Mouse (Mus musculus) liver, postnatal 0 days (tissue): ENCODE results near the gene Rad23a.

Source experiments
- CTCF ChIP-seq: sonication (generic); IDR thresholded peaks from 2 replicates; pipeline ENCODE4 v1.5.1; 2016; ENCODE audit warnings: antibody characterized with exemption, low read depth
- EP300 ChIP-seq: IDR thresholded peaks from 2 replicates; pipeline ENCODE4 v1.6.1; 2016; ENCODE audit warnings: antibody characterized with exemption, low read depth, mild to moderate bottlenecking

- no peak for TF ChIP-seq EP300
- no peak for TF ChIP-seq CTCF
Measured at GRCm38 (mm10) chr8:84790537-84790936, 49.9 kb downstream of the Rad23a start.
